Mouse (Mus musculus): Measurements from ENCODE around the gene Gna13. TPM values are rescaled to one million over a fixed set of nuclear protein-coding genes. Genes with fewer than 3 reads are reported as not detected.

Gna13 gene
- polyA plus RNA-seq, 1 experiment from 2014 or later = 20.7 TPM

DNA sequence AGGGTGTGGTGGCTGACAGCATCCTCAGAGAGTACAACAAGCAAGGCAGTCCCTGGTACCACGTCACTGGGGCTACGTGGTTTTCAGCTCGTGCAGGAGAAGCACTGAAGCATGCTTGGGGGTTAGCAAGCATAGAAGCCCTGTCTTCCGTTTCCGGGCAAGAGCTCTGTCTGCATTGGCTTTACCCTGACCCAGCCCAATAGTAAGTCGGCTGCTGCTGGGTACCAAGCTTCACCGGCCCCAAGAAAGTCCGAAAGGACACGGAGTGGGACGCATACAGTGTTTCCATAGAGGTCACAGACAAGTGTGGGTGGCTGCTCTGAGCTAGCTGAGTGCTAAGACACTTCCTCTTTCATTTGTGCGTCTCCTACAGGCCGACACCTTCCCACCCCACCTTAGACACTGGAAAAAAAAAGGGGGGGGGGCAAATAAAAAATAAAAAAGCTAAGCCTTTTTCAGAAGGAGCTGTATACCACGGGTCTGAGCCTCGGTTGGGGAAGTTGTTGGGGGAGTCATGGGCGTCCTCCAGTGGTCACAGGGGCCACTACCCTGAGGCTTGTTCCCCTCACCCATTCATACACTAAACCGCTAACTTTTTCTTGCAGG, 57.4 kb downstream of the Gna13 start:
- Histone ChIP-seq H3K4me1 (ENCODE audit: control insufficient read depth, insufficient read depth, low read length) (no peaks in the 10 kb centered on the region), H3K27me3 (ENCODE audit: control insufficient read depth, insufficient read depth, low read length) (no peaks in the 10 kb centered on the region), H3K9ac (ENCODE audit: low read length) (no peak overlapping the region), H3K4me3 (ENCODE audit: low read length) (no peak overlapping the region), H3K4me2 (ENCODE audit: low read depth, low read length) (peak overlapping the region; percentile 31), H3K9me3 (replicated peaks; ENCODE audit: control insufficient read depth, low read length) (peaks cover 3% of the 10 kb centered on the region; the same call in 1 of the 2 replicates), H3K36me3 (ENCODE audit: control insufficient read depth, insufficient read depth) (no peaks in the 10 kb centered on the region), H3K27ac (ENCODE audit: low read length) (no peak overlapping the region)
- WGBS = 41% methylated on average over 16 of the region's 16 CpGs
- ATAC-seq (replicated peaks; ENCODE audit: extremely low read depth, insufficient read depth, low FRiP score) = peak; percentile 38; the same call in 1 of the 2 replicates

DNA sequence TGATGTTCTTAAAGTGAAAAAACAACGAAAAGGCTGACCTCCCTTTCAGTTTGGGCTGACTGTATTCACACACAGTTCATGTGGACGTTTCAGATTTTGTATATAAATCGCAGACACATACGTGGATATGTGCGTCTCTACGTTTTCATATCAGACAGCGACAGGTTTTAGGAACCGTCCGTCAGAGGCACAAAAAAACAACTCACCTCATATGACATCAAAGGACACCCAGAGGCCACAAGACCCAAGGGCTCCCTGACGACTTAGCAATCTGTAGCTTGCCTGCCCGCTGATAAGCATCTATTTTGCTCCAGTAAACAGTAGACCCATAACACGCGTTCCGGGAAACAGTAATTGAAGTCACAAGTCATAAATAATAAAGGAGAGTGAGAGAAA, 57.9 kb downstream of the Gna13 start:
- Histone ChIP-seq H3K36me3 (ENCODE audit: control insufficient read depth, insufficient read depth) (no peaks in the 10 kb centered on the region), H3K9ac (ENCODE audit: low read length) (no peak overlapping the region), H3K4me1 (ENCODE audit: control insufficient read depth, insufficient read depth, low read length) (no peaks in the 10 kb centered on the region), H3K9me3 (replicated peaks; ENCODE audit: control insufficient read depth, low read length) (peaks cover 3% of the 10 kb centered on the region; the same call in 1 of the 2 replicates), H3K27me3 (ENCODE audit: control insufficient read depth, insufficient read depth, low read length) (no peaks in the 10 kb centered on the region), H3K27ac (ENCODE audit: low read length) (no peak overlapping the region), H3K4me3 (ENCODE audit: low read length) (no peak overlapping the region), H3K4me2 (ENCODE audit: low read depth, low read length) (peak overlapping the region; percentile 31)
- WGBS = 77% methylated on average over 14 of the region's 14 CpGs
- no peak for ATAC-seq (replicated peaks; ENCODE audit: extremely low read depth, insufficient read depth, low FRiP score)

DNA sequence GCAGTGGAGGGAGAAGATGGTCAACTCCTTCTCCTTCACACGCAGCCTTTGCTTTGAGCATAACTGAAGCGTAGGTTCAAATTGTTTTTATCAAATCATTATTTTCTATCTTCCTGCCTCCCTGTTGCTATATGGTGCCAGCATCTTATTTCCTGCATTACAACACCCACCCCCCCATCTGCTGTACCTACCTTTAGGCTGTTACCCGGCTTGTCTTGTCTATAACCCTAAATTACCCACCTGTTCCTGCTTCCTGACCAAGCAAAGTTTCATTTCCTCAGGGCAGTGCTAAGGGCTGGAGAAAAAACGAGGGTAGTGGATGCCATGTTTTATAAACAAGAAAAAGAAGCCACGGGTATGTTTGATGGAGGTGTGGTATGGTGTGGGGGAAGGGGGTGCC, 58.6 kb downstream of the Gna13 start:
- no peak overlapping the region for H3K27ac ChIP-seq (ENCODE audit: low read length)
- no peaks in the 10 kb centered on the region for H3K27me3 ChIP-seq (ENCODE audit: control insufficient read depth, insufficient read depth, low read length)
- H3K4me2 ChIP-seq (ENCODE audit: low read depth, low read length) = no peak overlapping the region
- no peak overlapping the region for H3K9ac ChIP-seq (ENCODE audit: low read length)
- no peaks in the 10 kb centered on the region for H3K36me3 ChIP-seq (ENCODE audit: control insufficient read depth, insufficient read depth)
- H3K4me3 ChIP-seq (ENCODE audit: low read length) = no peak overlapping the region
- peaks cover 3% of the 10 kb centered on the region; the same call in 1 of the 2 replicates for H3K9me3 ChIP-seq (replicated peaks; ENCODE audit: control insufficient read depth, low read length)
- no peak for ATAC-seq (replicated peaks; ENCODE audit: extremely low read depth, insufficient read depth, low FRiP score)
- WGBS = 80% methylated on average over 5 of the region's 5 CpGs
- no peaks in the 10 kb centered on the region for H3K4me1 ChIP-seq (ENCODE audit: control insufficient read depth, insufficient read depth, low read length)

DNA sequence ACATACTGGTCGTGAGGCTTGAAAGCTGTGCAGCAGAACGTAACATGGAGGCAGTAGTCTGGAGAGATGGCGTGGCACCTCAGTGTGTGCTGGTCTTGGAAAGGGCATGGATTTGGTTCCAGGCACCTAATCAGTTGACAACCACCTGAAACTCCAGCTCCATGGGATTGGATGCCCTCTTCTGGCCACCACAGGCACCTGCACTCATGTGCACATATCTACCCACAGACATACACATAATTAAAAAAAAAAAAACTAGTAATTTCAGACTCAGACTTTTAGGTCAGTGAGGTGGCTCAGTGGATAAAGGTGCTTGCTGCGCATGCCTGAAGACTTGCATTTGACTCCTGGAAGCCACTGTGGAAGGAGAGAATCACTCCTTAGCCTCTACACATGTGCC, 59.6 kb downstream of the Gna13 start:
- Histone ChIP-seq H3K4me3 (ENCODE audit: low read length) (no peak overlapping the region), H3K4me2 (ENCODE audit: low read depth, low read length) (no peak overlapping the region), H3K27ac (ENCODE audit: low read length) (no peak overlapping the region), H3K4me1 (ENCODE audit: control insufficient read depth, insufficient read depth, low read length) (peaks cover 8% of the 10 kb centered on the region), H3K9ac (ENCODE audit: low read length) (no peak overlapping the region), H3K36me3 (ENCODE audit: control insufficient read depth, insufficient read depth) (no peaks in the 10 kb centered on the region), H3K9me3 (replicated peaks; ENCODE audit: control insufficient read depth, low read length) (peaks cover 3% of the 10 kb centered on the region; the same call in 1 of the 2 replicates), H3K27me3 (ENCODE audit: control insufficient read depth, insufficient read depth, low read length) (no peaks in the 10 kb centered on the region)
- WGBS = 98% methylated on average over 4 of the region's 4 CpGs
- ATAC-seq (replicated peaks; ENCODE audit: extremely low read depth, insufficient read depth, low FRiP score) = no peak

DNA sequence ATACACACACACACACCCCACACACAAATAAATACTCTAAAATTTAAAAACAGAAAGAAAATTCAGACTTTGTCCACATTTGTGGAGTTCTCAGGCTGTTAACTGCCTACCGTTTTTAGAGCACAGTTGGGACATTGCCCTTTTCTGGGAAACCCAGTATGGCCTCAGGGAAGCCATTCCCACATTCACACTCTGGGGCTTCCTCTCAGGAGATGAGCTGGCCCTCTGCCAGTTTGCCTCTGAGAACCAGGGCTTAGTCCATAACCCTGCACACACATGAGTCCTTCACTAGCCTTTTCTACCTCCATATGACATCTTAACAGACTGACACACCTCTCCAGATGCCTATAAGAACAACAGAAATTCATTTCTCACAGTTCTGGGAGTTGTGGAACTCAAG, 60.7 kb downstream of the Gna13 start:
- no peak overlapping the region for H3K9ac ChIP-seq (ENCODE audit: low read length)
- no peak overlapping the region for H3K27ac ChIP-seq (ENCODE audit: low read length)
- H3K9me3 ChIP-seq (replicated peaks; ENCODE audit: control insufficient read depth, low read length) = peaks cover 3% of the 10 kb centered on the region; the same call in 1 of the 2 replicates
- H3K4me1 ChIP-seq (ENCODE audit: control insufficient read depth, insufficient read depth, low read length) = peaks cover 8% of the 10 kb centered on the region
- no peak overlapping the region for H3K4me2 ChIP-seq (ENCODE audit: low read depth, low read length)
- WGBS = 44% methylated on average over 1 of the region's 1 CpGs
- H3K4me3 ChIP-seq (ENCODE audit: low read length) = no peak overlapping the region
- no peaks in the 10 kb centered on the region for H3K36me3 ChIP-seq (ENCODE audit: control insufficient read depth, insufficient read depth)
- ATAC-seq (replicated peaks; ENCODE audit: extremely low read depth, insufficient read depth, low FRiP score) = no peak
- H3K27me3 ChIP-seq (ENCODE audit: control insufficient read depth, insufficient read depth, low read length) = no peaks in the 10 kb centered on the region

DNA sequence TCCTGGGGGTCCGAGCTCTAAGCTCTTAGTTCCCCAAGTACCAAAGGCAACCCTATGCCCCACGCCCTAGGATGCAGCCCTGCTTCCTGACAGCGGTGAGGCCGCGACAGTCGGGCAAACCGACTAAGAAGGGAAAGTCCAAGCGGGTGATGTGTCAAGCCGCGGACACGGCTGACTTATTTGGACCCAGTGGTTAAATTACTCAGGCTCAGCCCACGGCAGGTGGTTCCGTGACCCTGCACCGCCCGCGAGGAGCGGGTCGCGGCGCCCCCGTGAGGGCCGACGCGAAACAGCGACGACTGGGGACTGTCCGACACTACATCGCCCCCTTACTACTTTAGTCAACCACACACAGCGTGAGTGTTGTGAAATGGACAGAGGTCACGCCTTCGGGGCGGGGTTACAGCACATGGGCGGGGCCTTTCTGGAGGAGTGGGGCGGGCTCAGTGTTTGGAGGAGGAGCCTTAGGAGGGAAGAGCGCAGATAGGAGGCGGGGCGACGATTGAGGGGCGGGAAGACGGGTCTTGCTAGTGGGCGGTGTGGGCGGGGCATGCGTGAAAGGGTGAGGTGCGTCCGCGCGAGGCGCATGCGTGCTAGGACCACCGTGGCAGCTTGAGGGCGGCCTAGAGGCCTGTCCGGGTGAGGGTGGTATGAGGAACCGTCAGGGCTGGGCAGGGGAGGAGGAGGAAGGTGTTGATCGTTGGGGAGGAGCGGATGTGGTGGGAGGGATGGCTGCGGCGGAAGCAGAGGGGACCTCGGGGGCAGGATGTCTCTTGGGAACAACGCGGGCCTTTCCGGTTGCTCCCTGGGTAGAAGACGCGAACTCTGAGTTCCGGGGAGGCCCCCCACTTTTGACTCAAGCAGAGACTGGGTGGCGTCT, 63.0 kb downstream of the Gna13 start, which contains the start of gene Amz2:
TSS of gene Amz2 (plus strand) at position 555 of the 880 bp plus-strand sequence.
- Histone ChIP-seq H3K9ac (ENCODE audit: low read length) (peak within 1 kb of the TSS; percentile 80), H3K4me2 (ENCODE audit: low read depth, low read length) (peak within 1 kb of the TSS; percentile 80), H3K4me3 (ENCODE audit: low read length) (peak within 1 kb of the TSS; percentile 63), H3K9me3 (replicated peaks; ENCODE audit: control insufficient read depth, low read length) (peaks cover 3% of the 10 kb centered on the region; the same call in 1 of the 2 replicates), H3K36me3 (ENCODE audit: control insufficient read depth, insufficient read depth) (peaks cover 20% of the 10 kb centered on the region), H3K4me1 (ENCODE audit: control insufficient read depth, insufficient read depth, low read length) (peaks cover 8% of the 10 kb centered on the region), H3K27me3 (ENCODE audit: control insufficient read depth, insufficient read depth, low read length) (no peaks in the 10 kb centered on the region), H3K27ac (ENCODE audit: low read length) (peak within 1 kb of the TSS; percentile 79)
- under 1% methylated on average over 65 of the region's 65 CpGs for WGBS
- peak; percentile 97 for ATAC-seq (replicated peaks; ENCODE audit: extremely low read depth, insufficient read depth, low FRiP score)

DNA sequence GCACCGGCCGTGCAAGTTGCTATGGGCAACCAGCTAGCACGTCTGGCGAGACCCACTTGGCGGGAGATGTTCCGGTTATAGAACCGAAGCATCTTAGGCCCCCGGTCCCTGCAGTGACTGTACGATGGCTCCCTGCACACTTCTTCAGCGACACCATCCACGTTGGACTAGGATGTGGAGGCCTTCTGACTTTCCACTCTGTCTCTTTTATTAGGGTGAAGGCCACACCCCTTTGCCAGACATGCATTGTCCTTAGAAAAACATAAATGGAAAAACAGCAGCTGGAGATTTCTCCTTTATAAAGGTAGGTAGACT, 63.6 kb downstream of the Gna13 start:
- WGBS = 0% methylated on average over 11 of the region's 11 CpGs

DNA sequence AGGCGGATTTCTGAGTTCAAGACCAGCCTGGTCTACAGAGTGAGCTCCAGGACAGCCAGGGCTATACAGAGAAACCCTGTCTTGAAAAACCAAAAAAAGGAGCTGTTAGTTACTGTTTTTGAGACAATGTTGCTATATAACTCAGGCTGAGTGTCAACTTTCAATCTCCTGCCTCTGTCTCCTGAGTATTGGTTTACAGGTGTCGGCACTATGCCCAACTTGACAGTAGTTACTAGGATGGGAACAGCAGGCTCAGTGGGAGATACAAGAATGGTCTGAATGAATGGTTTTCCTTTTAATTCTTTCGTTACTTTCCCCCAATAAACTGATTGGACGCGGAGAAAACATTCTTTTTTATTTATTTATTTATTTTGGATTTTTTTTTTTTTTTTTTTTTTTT, 64.7 kb downstream of the Gna13 start:
- no peak overlapping the region for H3K4me2 ChIP-seq (ENCODE audit: low read depth, low read length)
- no peaks in the 10 kb centered on the region for H3K27me3 ChIP-seq (ENCODE audit: control insufficient read depth, insufficient read depth, low read length)
- no peak for ATAC-seq (replicated peaks; ENCODE audit: extremely low read depth, insufficient read depth, low FRiP score)
- H3K27ac ChIP-seq (ENCODE audit: low read length) = no peak overlapping the region
- no peak overlapping the region for H3K9ac ChIP-seq (ENCODE audit: low read length)
- H3K9me3 ChIP-seq (replicated peaks; ENCODE audit: control insufficient read depth, low read length) = no peaks in the 10 kb centered on the region
- peaks cover 24% of the 10 kb centered on the region for H3K36me3 ChIP-seq (ENCODE audit: control insufficient read depth, insufficient read depth)
- WGBS = 96% methylated on average over 5 of the region's 5 CpGs
- peaks cover 11% of the 10 kb centered on the region for H3K4me1 ChIP-seq (ENCODE audit: control insufficient read depth, insufficient read depth, low read length)
- H3K4me3 ChIP-seq (ENCODE audit: low read length) = no peak overlapping the region

More for the DNA sequence above, 63.6 kb downstream of the Gna13 start:
- H3K4me3 ChIP-seq (ENCODE audit: low read length) = peak overlapping the region; percentile 63
- H3K4me2 ChIP-seq (ENCODE audit: low read depth, low read length) = peak overlapping the region; percentile 80
- H3K9ac ChIP-seq (ENCODE audit: low read length) = peak overlapping the region; percentile 80
- ATAC-seq (replicated peaks; ENCODE audit: extremely low read depth, insufficient read depth, low FRiP score) = no peak
- peaks cover 24% of the 10 kb centered on the region for H3K36me3 ChIP-seq (ENCODE audit: control insufficient read depth, insufficient read depth)
- peaks cover 3% of the 10 kb centered on the region; the same call in 1 of the 2 replicates for H3K9me3 ChIP-seq (replicated peaks; ENCODE audit: control insufficient read depth, low read length)
- H3K4me1 ChIP-seq (ENCODE audit: control insufficient read depth, insufficient read depth, low read length) = peaks cover 8% of the 10 kb centered on the region
- peak overlapping the region; percentile 79 for H3K27ac ChIP-seq (ENCODE audit: low read length)
- no peaks in the 10 kb centered on the region for H3K27me3 ChIP-seq (ENCODE audit: control insufficient read depth, insufficient read depth, low read length)

DNA sequence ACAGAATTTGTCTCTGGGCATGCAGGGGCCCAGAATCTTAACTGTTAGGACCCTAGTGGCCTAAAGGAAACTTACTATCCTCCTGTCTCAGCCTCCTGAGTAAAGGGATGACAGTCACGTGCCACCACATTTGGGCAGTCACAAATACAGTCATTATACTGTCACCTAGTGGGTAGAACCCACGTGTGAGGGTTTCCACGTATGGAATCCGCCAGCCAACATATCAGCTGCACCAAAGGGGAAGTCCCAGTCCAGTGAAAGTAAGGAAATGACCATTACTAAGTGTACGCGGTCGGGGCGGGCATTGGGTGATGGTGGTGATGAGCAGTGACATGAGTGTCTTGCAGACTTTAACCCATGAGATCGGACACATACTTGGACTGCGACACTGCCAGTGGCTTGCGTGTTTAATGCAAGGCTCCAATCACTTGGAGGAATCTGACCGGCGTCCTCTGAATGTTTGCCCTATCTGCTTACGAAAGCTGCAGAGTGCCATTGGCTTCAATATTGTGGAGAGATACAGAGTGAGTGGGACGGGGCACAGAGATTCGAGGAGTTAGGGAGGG, 71.7 kb downstream of the Gna13 start:
- no peaks in the 10 kb centered on the region for H3K27me3 ChIP-seq (ENCODE audit: control insufficient read depth, insufficient read depth, low read length)
- 89% methylated on average over 16 of the region's 16 CpGs for WGBS
- H3K4me3 ChIP-seq (ENCODE audit: low read length) = no peak overlapping the region
- no peaks in the 10 kb centered on the region for H3K9me3 ChIP-seq (replicated peaks; ENCODE audit: control insufficient read depth, low read length)
- H3K4me2 ChIP-seq (ENCODE audit: low read depth, low read length) = no peak overlapping the region
- H3K4me1 ChIP-seq (ENCODE audit: control insufficient read depth, insufficient read depth, low read length) = peaks cover 5% of the 10 kb centered on the region; the same call in 1 of the 2 replicates
- H3K27ac ChIP-seq (ENCODE audit: low read length) = no peak overlapping the region
- no peak for ATAC-seq (replicated peaks; ENCODE audit: extremely low read depth, insufficient read depth, low FRiP score)
- no peak overlapping the region for H3K9ac ChIP-seq (ENCODE audit: low read length)
- H3K36me3 ChIP-seq (ENCODE audit: control insufficient read depth, insufficient read depth) = peaks cover 44% of the 10 kb centered on the region
